Comparison of ENCODE assay signal across 19 mouse cellular contexts in genomic region chr1:146316172-146317158, GRCm38 (mm10).
DNase-seq lines count a peak whose midpoint lies in the region; ATAC-seq and TF ChIP-seq lines count a peak whose summit lies in the region.
"Had no signal": no experiment of that assay in that cellular context is flagged by ENCODE, and none has a peak within 500 bp of the region (broad histone marks: within the 10 kb centered on the region; RNA-seq: fewer than 3 reads in every experiment).

No protein-coding gene starts in this region.

- H3K9me3 ChIP-seq in intestine, postnatal 0 days (ENCODE audit: control insufficient read depth), result no peaks in the 10 kb centered on the region
- H3K9me3 ChIP-seq: midbrain, embryonic 12.5 days had no signal

- WGBS in intestine, postnatal 0 days, result 43% methylated on average over 4 of the region's 4 CpGs

- no peak for TF ChIP-seq CTCF in intestine, postnatal 0 days (IDR thresholded peaks at IDR 0.05; ENCODE audit: low read depth)

- peak; percentile 69 for DNase-seq in adrenal gland, adult 2 months
- DNase-seq in adrenal gland, postnatal 4 days (ENCODE audit: low spot score in 2 of 2), result no peak
- peak; percentile 1 for DNase-seq in kidney, adult 9 months
- no peak for DNase-seq in kidney, postnatal 10 days
- DNase-seq in adrenal gland, postnatal 10 days, result peak; percentile 20
- DNase-seq in thymus, adult 18-20 months, result no peak
- no peak for DNase-seq in spleen, postnatal 4 days (ENCODE audit: low spot score in 2 of 2)
- DNase-seq: B cell, adult 2 months; cerebellum, adult 11 months; kidney, postnatal 25 days; left cerebral cortex, postnatal 4 days; lung, postnatal 10 days; thymus, postnatal 36 days had no signal

- H3K27ac ChIP-seq in intestine, postnatal 0 days (ENCODE audit: low read depth, low read length), result 0 out of 2 replicates have a peak overlapping the region, but pooled peaks have one; percentile 15
- H3K27ac ChIP-seq: liver, embryonic 14.5 days; midbrain, embryonic 12.5 days; stomach, postnatal 0 days had no signal

- H3K4me1 ChIP-seq in intestine, postnatal 0 days (replicated peaks; ENCODE audit: control insufficient read depth, insufficient read depth, low read length), result no peaks in the 10 kb centered on the region
- H3K4me1 ChIP-seq: midbrain, embryonic 12.5 days had no signal

- H3K4me2 ChIP-seq in intestine, postnatal 0 days (replicated peaks; ENCODE audit: low read depth), result no peak overlapping the region
- H3K4me2 ChIP-seq: midbrain, embryonic 12.5 days had no signal

- ATAC-seq in intestine, postnatal 0 days, result peak; percentile 87
- ATAC-seq: forebrain, embryonic 14.5 days; inflammation-experienced regulatory T-cells, adult 6 months had no signal

- no peak overlapping the region for H3K4me3 ChIP-seq in intestine, postnatal 0 days (ENCODE audit: low read depth, low read length)
- H3K4me3 ChIP-seq: midbrain, embryonic 12.5 days had no signal

- no peaks in the 10 kb centered on the region for H3K36me3 ChIP-seq in intestine, postnatal 0 days (ENCODE audit: control insufficient read depth, insufficient read depth)
- H3K36me3 ChIP-seq: midbrain, embryonic 12.5 days had no signal

- no peaks in the 10 kb centered on the region for H3K27me3 ChIP-seq in intestine, postnatal 0 days (replicated peaks; ENCODE audit: control insufficient read depth, insufficient read depth, low read length)
- H3K27me3 ChIP-seq: midbrain, embryonic 12.5 days had no signal

- H3K9ac ChIP-seq in intestine, postnatal 0 days (ENCODE audit: low read depth, low read length), result no peak overlapping the region
- H3K9ac ChIP-seq: liver, embryonic 14.5 days; midbrain, embryonic 12.5 days had no signal

Comparison
In these comparisons a context has a peak if more than half of its experiments do, and no peak if none do; other contexts are left out.
1. DNase-seq: peak in adrenal gland, adult 2 months (single experiment), kidney, adult 9 months (single experiment) and adrenal gland, postnatal 10 days (single experiment); none in adrenal gland, postnatal 4 days (0 of 2), kidney, postnatal 10 days (single experiment), thymus, adult 18-20 months (0 of 2) and spleen, postnatal 4 days (0 of 2).